Mouse (Mus musculus) embryonic facial prominence, embryonic 10.5 days (tissue): ENCODE measurements at regions not wholly inside any gene's neighbourhood (a gene's known extent, or its start where the extent isn't known, plus 50 kb on each side); places are given as distances from the start of the nearest gene placed in this dataset.

ENCODE experiments used
- DNase-seq: peaks from one replicate; pipeline ENCODE4 v3.0.0-alpha.2; 2017; ENCODE audit warnings: low spot score
- H3K27ac ChIP-seq: fragments of 300-500 bp; sonication (generic); replicated peaks from 2 replicates; pipeline ENCODE4 v1.5.1; 2016; ENCODE audit warnings: mild to moderate bottlenecking
- H3K27me3 ChIP-seq: fragments of 300-500 bp; sonication (generic); replicated peaks from 2 replicates; pipeline ENCODE4 v1.6.1; 2016; ENCODE audit warnings: low read depth, mild to moderate bottlenecking; ENCODE audit not compliant: poor library complexity, severe bottlenecking
- H3K36me3 ChIP-seq: fragments of 300-500 bp; sonication (generic); replicated peaks from 2 replicates; pipeline ENCODE4 v1.6.1; 2016; ENCODE audit warnings: mild to moderate bottlenecking, moderate library complexity
- H3K4me1 ChIP-seq: fragments of 300-500 bp; sonication (generic); 2 replicates; pipeline ENCODE4 v1.6.1; 2016
- H3K4me3 ChIP-seq: fragments of 300-500 bp; sonication (generic); 2 replicates; pipeline ENCODE4 v1.5.1; 2016; ENCODE audit warnings: mild to moderate bottlenecking, moderate library complexity
- H3K9me3 ChIP-seq: fragments of 300-500 bp; sonication (generic); 2 replicates; pipeline ENCODE4 v1.6.1; 2016; ENCODE audit warnings: mild to moderate bottlenecking
- WGBS: fragments of 180-500 bp; shearing (Covaris S2); methylation state at CpG from one replicate; pipeline ENCODE4 v1.1.7; 2016; 5-methylcytosine and 5-hydroxymethylcytosine counted together

DNA sequence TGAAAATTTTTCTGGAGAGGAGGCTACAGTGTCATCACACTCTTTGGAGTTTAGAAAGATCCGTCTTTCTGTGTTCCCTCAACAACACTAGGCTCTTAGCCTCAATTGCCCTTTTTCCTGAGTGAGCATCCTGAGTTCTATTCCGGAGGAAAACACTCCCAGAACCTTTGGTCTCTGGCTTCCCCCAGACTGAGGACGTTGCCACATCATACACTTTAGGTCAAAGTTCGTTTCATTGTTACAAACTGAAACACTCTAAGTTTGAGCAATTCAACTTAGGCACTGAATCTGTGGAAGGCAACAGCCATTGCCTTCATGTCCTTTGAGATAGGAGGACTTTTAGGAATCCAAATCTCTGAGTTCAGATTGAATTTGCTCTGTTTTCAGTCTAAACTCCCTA, 85.0 kb downstream of the Arl4a start:
- Histone ChIP-seq H3K36me3 (no peaks in the 10 kb centered on the region), H3K4me3 (no peak overlapping the region), H3K27me3 (no peaks in the 10 kb centered on the region), H3K9me3 (no peaks in the 10 kb centered on the region), H3K27ac (no peak overlapping the region), H3K4me1 (no peaks in the 10 kb centered on the region; the same call in 1 of the 2 replicates)
- no peak for DNase-seq
- 75% methylated on average over 4 of the region's 4 CpGs for WGBS

DNA sequence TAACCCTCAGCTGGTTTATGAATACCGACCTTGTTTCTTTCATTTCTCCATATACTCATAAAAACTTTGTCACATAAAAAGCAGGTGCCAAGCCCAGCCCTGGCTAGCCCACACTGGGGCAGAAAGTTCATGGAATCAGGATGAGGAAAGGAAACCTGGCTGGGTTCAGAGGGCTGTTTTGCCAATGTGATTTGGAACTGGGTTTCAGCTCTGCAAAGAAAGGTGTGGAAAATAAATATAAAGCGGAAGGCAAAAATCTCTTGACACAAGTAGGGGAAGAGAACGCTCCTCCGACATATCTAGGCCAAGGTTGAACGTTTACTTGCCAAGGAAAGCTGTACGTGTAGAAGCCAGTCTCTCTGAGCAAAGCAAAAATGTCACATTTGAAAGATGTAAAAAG, 85.9 kb downstream of the Arl4a start:
- Histone ChIP-seq H3K36me3 (no peaks in the 10 kb centered on the region), H3K9me3 (no peaks in the 10 kb centered on the region), H3K27me3 (no peaks in the 10 kb centered on the region), H3K4me1 (no peaks in the 10 kb centered on the region; the same call in 1 of the 2 replicates), H3K27ac (no peak overlapping the region), H3K4me3 (no peak overlapping the region)
- no peak for DNase-seq
- WGBS, result 91% methylated on average over 6 of the region's 6 CpGs

DNA sequence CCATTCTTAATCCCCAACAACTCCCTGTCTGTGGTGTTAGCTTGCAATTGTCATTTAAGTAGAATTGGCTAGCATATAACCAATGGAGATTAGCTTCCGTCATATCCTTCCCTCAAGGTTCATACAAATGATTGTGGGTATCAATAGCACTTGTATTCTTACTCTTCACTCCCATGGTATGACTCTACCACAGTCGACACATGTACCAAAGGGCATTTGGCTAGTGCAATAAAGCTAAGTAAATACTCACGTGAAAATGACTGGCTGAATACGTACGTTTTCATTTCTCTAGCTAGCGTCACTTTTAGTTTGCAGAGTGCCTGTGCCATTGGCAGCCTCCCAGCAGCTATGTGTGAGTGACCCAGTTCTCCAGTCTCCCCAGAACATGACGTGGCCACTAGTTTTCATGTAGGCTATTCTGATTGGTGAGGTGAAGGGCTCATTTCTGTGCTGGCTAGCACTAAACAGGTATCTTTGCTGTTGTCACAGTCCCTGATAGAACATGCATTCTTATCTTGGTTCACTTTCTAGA, 87.5 kb downstream of the Arl4a start:
- Histone ChIP-seq H3K4me1 (no peaks in the 10 kb centered on the region), H3K9me3 (no peaks in the 10 kb centered on the region), H3K36me3 (no peaks in the 10 kb centered on the region), H3K4me3 (no peak overlapping the region), H3K27me3 (no peaks in the 10 kb centered on the region), H3K27ac (no peak overlapping the region)
- 88% methylated on average over 7 of the region's 7 CpGs for WGBS
- DNase-seq, result no peak

DNA sequence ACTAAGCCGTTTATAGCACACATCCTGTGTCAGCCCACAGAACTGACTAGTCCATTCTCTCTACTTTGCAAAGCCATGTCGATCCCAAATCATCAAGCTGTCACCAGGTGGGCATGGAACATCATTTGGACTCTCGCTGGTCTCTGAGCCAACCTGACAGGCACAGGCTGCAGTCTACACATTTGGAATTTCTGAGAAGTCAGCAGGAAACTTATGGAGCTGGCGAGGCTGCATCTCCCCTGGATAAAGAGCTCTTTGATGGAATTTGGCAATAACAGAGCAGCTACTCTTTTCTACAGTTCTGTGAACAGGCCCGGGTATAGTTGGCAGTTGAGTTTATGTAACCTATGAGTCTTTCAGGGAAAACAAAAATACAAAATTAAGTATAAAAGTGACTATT, 94.9 kb downstream of the Arl4a start:
- Histone ChIP-seq H3K4me3 (no peak overlapping the region), H3K27ac (no peak overlapping the region), H3K4me1 (no peaks in the 10 kb centered on the region), H3K27me3 (no peaks in the 10 kb centered on the region), H3K36me3 (no peaks in the 10 kb centered on the region), H3K9me3 (no peaks in the 10 kb centered on the region)
- WGBS, result 75% methylated on average over 5 of the region's 5 CpGs
- no peak for DNase-seq

DNA sequence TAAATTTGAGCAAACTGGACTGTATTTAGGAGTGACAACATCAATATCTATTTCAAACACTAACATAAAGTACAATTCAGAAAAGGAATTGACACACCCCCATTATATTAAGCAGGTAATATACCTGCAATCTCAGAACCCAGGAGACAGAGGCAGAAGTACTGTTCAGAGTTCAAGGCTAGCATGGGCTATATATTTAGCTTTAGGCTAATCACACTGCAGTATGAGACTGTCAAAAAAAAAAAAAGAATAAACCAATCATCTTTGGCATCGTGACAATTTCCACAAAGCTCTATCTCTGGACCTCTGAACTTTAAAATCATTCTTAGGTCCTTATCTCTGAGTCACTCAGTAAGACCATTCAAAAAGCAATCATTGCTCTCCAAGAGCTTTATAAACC, 96.7 kb downstream of the Arl4a start:
- Histone ChIP-seq H3K4me3 (no peak overlapping the region), H3K36me3 (no peaks in the 10 kb centered on the region), H3K27ac (no peak overlapping the region), H3K4me1 (no peaks in the 10 kb centered on the region), H3K27me3 (no peaks in the 10 kb centered on the region), H3K9me3 (no peaks in the 10 kb centered on the region)
- no peak for DNase-seq
- 95% methylated on average over 1 of the region's 1 CpGs for WGBS

DNA sequence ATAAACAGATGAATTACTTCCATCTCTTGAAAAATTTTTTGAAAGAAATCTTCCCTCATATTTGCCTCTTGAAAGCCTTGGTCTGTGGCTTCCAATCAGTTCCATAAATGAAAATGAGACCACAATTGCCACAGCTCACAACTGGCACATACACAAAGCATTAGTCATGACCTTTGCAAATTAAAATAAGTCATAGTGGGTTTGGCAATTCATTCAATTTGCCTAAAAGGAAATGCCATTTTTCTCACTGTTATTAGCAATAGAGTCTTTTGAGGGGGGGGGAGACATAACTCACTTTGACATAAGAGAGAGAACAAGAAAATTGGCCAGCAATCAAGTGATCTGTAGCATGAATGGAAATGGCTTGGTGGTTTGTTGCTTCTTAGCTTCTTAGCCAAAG, 98.8 kb downstream of the Arl4a start:
- no peaks in the 10 kb centered on the region for H3K9me3 ChIP-seq
- H3K27ac ChIP-seq, result no peak overlapping the region
- H3K27me3 ChIP-seq, result no peaks in the 10 kb centered on the region
- DNase-seq, result no peak
- no peaks in the 10 kb centered on the region for H3K36me3 ChIP-seq
- H3K4me3 ChIP-seq, result no peak overlapping the region
- H3K4me1 ChIP-seq, result no peaks in the 10 kb centered on the region

DNA sequence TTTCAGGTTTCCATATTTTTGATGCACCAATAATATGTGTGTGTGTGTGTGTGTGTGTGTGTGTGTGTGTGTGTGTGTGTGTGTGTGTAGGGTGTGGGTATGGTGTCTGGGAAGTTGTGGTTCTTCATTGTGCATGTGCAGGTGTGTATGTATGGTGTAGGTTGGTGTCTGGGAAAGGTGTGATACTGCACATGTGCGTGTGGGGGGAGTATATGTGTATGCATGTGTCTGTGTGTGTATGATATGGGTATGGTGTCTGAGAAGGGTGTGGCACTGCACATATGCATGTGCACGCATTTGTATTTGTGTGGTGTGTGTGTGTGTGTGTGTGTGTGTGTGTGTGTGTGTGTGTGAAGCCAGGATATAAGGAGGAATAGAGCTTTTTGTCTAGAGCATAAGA, 99.6 kb downstream of the Arl4a start:
- 90% methylated on average over 2 of the region's 2 CpGs for WGBS
- Histone ChIP-seq H3K4me1 (no peaks in the 10 kb centered on the region), H3K36me3 (no peaks in the 10 kb centered on the region)

DNA sequence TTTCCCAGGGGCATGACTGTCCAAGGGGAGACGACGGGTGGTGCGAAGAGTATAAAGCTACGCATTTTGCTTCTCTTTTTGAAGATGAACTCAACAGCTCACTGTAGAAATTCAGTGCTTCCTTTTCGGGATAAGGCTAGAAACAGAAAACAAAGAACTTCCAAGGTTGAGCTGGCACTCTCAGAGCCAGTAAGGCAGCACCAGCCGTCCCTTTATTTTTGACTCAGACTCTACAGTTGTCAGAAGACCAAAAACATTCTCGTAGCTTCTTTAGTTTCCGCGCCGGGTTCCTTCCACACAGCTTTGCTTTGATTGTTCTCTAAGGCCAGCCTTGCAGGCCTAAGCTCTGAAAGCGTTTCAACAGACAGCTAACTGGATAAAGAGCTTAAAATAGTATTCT, 101.5 kb downstream of the Arl4a start:
- no peaks in the 10 kb centered on the region for H3K36me3 ChIP-seq
- no peak overlapping the region for H3K27ac ChIP-seq
- 60% methylated on average over 11 of the region's 11 CpGs for WGBS
- no peaks in the 10 kb centered on the region for H3K27me3 ChIP-seq
- no peaks in the 10 kb centered on the region for H3K9me3 ChIP-seq
- no peaks in the 10 kb centered on the region for H3K4me1 ChIP-seq
- H3K4me3 ChIP-seq, result no peak overlapping the region
- DNase-seq, result no peak

More for the DNA sequence above, 99.6 kb downstream of the Arl4a start:
- DNase-seq, result no peak
- no peak overlapping the region for H3K4me3 ChIP-seq
- no peaks in the 10 kb centered on the region for H3K9me3 ChIP-seq
- no peaks in the 10 kb centered on the region for H3K27me3 ChIP-seq
- H3K27ac ChIP-seq, result no peak overlapping the region

DNA sequence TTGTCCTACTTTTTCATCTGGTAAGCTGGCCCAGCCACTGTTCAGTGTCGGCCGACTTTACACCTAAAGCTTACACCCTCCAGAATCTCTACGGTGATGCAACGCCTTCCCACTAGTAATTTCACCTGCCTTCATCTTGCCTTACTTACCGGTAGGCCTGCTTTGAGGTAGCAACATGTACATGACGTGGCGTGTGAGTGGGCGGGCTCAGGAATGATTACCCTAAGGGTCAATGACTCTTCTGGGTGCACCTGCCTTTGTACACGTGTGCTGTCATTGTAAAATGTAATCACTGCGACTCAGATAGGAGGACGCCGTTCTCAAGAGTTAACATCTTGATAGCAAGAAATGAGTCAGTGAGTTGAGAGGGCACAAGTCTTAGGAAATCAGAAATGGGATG, 102.0 kb downstream of the Arl4a start:
- H3K4me3 ChIP-seq, result no peak overlapping the region
- H3K9me3 ChIP-seq, result no peaks in the 10 kb centered on the region
- no peaks in the 10 kb centered on the region for H3K27me3 ChIP-seq
- no peak overlapping the region for H3K27ac ChIP-seq
- H3K36me3 ChIP-seq, result no peaks in the 10 kb centered on the region
- WGBS, result 87% methylated on average over 12 of the region's 12 CpGs
- no peak for DNase-seq
- no peaks in the 10 kb centered on the region for H3K4me1 ChIP-seq

DNA sequence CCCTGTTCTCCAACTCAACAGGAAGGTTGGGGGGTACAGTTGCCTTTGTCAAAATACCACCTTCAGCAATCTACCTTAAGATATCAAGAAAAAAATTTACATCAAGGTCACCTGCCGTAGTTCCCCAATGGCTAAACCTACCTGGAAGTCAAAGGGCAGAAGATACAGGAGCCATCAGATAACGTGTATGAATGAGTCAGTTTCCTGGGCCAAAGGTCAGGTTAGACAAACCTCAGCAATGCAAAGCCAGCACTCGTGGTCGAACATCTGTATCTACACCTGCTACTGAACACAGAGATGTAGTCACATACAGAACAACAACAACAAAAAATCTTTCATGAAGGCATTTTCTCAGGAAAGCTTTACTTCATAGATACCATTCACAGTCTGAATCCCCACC, 102.9 kb downstream of the Arl4a start:
- Histone ChIP-seq H3K36me3 (no peaks in the 10 kb centered on the region), H3K9me3 (no peaks in the 10 kb centered on the region), H3K27ac (no peak overlapping the region), H3K4me3 (no peak overlapping the region), H3K27me3 (no peaks in the 10 kb centered on the region), H3K4me1 (no peaks in the 10 kb centered on the region)
- no peak for DNase-seq
- WGBS, result 74% methylated on average over 4 of the region's 4 CpGs

DNA sequence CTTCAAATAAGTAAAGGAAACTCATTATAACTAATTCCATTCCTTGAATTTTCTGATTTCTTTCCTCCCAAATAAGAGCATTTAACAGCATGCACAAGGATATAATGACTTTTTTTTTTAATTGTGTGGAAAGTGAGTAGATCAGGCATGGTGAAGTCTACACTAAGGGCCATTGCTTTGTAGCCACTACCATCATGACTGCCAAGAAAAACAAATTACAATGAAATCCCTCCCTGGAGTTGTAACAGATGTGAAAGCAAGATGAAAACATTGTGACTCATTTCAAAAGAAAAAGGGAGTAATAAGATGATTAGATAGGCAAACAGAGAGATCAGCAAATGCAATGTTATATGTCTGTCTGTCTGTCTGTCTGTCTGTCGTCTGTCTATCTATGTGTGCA, 106.6 kb downstream of the Arl4a start:
- H3K27ac ChIP-seq, result no peak overlapping the region
- no peaks in the 10 kb centered on the region for H3K4me1 ChIP-seq
- no peaks in the 10 kb centered on the region for H3K27me3 ChIP-seq
- 85% methylated on average over 1 of the region's 1 CpGs for WGBS
- no peaks in the 10 kb centered on the region for H3K9me3 ChIP-seq
- no peaks in the 10 kb centered on the region for H3K36me3 ChIP-seq
- no peak overlapping the region for H3K4me3 ChIP-seq
- no peak for DNase-seq

DNA sequence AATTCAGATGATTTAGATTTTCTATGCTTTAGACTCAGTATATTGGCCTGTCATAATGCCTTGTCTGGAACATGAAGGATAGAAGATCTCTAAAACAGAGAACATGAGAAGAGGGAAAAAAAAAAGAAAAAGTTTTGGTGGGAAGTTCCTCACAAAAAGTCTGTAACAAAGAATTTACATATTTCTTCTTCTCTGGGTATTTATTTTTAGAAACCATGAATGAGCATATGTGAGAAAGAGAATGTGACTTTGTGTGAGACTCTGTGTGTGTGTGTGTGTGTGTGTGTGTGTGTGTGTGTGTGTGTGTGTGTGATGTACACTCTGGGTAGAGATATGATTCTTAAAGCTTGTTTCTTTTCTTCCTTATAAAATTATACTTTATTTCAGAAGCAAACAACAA, 109.9 kb downstream of the Arl4a start:
- H3K27ac ChIP-seq, result no peak overlapping the region
- H3K9me3 ChIP-seq, result no peaks in the 10 kb centered on the region
- H3K4me3 ChIP-seq, result no peak overlapping the region
- H3K4me1 ChIP-seq, result no peaks in the 10 kb centered on the region
- DNase-seq, result no peak
- no peaks in the 10 kb centered on the region for H3K36me3 ChIP-seq
- H3K27me3 ChIP-seq, result no peaks in the 10 kb centered on the region

DNA sequence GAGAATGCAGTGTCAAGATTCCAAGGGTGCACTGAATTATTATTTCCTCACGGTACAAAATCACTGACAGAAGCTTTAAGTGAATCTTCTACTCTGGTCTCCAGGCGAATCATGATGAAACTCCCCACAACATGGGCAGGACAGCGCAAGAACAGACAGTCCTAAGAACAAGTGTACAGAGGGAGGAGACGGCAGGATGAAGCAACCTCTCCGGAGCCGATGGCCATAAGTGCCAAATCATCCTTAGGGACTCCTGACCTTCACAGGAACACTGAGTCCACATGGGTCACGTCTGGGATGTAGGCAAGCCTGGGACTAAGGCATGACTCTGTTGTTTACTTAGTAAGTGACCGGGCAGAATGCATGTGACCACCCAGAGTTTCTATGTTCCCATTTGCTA, 110.8 kb downstream of the Arl4a start:
- H3K27ac ChIP-seq, result no peak overlapping the region
- no peaks in the 10 kb centered on the region for H3K9me3 ChIP-seq
- no peak for DNase-seq
- H3K4me1 ChIP-seq, result no peaks in the 10 kb centered on the region
- WGBS, result 86% methylated on average over 8 of the region's 8 CpGs
- no peak overlapping the region for H3K4me3 ChIP-seq
- no peaks in the 10 kb centered on the region for H3K36me3 ChIP-seq
- H3K27me3 ChIP-seq, result no peaks in the 10 kb centered on the region

DNA sequence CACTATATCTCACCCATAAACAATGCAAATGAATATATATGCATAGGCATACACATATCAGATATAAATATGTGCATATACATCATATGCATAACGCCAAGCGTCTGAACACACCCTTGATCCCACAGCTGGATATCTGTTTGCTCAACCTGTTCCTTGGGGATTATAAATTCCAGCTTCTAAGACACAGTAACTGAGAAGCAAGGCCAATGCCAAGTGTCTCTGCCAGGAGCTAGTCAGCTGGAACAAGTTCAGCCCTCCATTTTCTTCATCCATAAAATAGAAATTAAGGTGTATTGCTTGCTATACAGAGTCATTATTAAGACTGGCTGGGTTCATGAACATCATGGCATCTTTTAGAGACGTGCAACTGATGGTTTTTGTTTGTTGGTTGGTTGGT, 116.3 kb downstream of the Arl4a start:
- Histone ChIP-seq H3K27me3 (no peaks in the 10 kb centered on the region), H3K9me3 (no peaks in the 10 kb centered on the region), H3K27ac (no peak overlapping the region), H3K4me1 (peaks cover 4% of the 10 kb centered on the region), H3K4me3 (no peak overlapping the region), H3K36me3 (no peaks in the 10 kb centered on the region)
- DNase-seq, result no peak
- WGBS, result 79% methylated on average over 3 of the region's 3 CpGs
